Mouse (Mus musculus) thymus, adult 2 months (tissue): ENCODE data around the gene Tbc1d2b.

Source experiments
- CTCF ChIP-seq: fragments of 200-500 bp; IDR thresholded peaks from 2 replicates; pipeline ENCODE4 v1.5.1; 2012; ENCODE audit warnings: mild to moderate bottlenecking, control low read depth, low read length, moderate library complexity, borderline replicate concordance; ENCODE audit not compliant: control insufficient read depth, poor library complexity, insufficient read depth; ENCODE audit errors: extremely low read depth
- POLR2A ChIP-seq: fragments of 200-500 bp; IDR thresholded peaks from 2 replicates; pipeline ENCODE4 v1.6.1; 2012; ENCODE audit warnings: mild to moderate bottlenecking, low read length, control low read depth, moderate library complexity; ENCODE audit not compliant: control insufficient read depth, poor library complexity, insufficient read depth; ENCODE audit errors: extremely low read depth

DNA sequence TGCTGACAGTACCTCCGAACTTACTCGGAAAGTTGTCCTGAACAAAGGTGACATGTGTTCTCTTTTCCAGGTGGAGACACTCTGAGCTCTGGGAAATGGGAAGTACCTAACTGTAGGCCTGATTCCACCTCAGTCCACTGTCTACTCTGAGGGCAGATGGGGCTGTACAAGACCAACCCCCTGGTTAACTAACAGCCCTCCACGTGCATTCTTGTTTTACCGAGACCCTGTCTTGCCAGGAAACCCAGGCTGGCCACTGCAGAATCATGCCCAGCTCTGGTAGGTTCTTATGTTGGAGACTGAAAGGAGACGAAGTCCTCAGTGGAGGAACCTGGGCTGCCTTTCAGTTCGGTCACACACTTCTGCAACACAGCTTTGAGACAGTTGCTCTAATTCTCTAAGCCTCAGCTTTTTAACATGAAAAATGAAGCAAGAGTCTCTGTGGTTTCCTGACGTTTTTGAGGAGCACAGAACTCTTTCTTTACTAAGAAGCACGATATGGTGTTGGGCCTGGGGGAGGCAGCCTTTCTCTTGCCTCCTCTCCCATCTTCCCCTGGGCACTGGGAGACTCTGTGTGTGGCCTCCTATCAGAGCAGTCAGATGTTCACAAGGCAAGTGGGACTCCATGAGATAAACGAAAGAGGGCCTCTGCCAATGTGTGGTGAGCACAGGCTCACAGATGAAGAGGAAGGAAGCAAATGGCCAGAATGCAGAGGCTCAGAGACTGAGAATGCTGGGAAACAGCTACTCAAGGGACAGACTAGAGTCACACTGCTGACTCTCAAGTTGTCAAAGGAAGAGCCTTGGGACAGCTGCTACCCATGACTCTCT is 33.2 kb downstream of the Tbc1d2b start:
- no peak for TF ChIP-seq POLR2A
- no peak for TF ChIP-seq CTCF
